Mouse (Mus musculus): ENCODE results near the gene Soat1.
A peak's percentile ranks its signal among the peaks of the same experiment; 100 is the strongest.

The Soat1 gene

DNA sequence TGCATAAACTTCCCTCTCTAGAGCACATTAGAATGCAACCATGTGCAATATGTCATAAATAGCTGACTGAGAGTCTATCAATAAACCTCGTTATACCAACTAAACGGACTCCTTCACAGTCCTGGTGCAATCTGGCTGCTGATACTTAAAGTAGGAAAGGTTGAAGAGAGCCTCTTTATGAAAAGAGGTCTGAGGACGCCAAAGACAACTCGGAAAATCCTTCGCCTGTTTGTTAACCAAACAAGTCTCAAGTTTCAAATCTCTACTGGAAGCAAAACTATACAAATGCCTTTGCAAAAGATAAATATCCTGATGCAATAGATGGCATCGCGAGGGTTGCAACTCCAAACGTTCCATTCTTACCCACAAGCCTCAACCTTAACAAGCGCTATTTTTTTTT, 9.2 kb downstream of the Soat1 start:
- no peak for DNase-seq (ENCODE audit: low spot score in 2 of 2)

DNA sequence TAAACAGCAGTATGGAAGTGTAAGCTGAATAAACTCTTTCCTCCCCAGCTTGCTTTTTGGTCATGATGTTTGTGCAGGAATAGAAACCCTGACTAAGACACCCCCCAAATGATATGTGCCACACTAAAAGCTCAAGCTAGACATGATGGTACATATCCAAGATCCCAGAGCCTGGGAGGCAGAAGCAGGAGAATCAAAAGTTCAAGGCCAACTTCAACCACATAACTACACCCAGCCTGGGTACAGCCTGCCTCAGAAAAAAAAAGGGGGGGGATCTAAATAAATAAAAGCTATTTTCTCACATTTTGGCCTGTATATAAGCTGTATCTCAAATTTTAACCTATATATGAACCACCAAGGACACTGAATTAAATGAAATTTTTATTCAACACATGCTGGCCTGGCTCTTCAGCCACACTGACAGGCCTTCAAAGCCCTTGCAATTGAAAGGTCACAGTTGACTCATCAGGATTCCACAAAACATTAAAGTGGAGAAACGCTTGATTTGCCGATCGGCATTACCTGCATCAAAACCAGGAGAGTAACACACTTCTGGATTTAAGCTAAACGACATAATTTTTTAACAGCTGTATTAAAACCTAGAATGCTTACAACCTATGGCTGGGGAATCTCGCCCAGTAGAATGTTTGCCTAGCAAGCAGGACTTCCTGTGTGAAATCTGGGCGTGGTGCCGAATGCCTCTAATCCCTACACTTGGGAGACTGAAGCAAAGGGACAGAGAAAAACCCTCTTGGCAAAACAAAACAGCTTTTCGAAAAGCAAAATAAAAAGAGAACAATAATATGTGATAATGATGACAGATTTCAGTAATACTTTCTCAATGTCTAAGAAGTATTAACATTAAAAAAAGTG, 9.9 kb downstream of the Soat1 start:
- DNase-seq (ENCODE audit: low spot score in 2 of 2) = no peak

DNA sequence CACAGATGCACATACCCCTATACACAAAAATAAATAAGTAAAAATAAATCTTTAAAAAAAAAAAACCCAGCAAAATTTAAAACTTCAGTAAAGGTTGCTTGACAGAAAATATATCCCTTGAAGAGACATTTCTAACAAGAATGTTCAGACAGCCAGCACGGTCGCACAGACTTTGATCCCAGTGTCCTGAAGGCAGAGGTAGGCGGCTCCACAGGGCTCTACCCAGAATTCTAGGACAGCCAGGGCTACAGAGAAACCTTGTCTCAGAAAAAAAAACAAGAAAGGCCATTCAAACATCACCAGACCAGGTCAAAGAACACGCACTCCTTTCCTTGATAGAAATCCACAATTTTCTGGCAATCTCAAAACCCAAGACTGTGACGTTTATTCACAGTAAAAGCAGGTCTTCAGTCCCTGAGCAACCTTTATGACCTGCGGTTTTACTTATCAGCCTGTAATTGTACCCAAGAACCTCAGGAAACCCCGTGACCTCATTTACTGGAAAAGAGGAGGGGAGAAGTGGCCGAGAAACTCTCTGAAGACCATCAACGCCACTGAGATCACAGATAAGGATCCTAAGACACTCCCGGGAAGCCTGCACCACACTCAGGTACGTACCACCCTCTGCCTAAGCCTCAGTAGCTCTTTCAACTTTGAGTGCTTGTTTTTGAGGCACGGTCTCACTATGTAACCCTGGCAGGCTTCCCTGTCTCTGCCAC, 11.7 kb downstream of the Soat1 start:
- no peak for DNase-seq (ENCODE audit: low spot score in 2 of 2)

DNA sequence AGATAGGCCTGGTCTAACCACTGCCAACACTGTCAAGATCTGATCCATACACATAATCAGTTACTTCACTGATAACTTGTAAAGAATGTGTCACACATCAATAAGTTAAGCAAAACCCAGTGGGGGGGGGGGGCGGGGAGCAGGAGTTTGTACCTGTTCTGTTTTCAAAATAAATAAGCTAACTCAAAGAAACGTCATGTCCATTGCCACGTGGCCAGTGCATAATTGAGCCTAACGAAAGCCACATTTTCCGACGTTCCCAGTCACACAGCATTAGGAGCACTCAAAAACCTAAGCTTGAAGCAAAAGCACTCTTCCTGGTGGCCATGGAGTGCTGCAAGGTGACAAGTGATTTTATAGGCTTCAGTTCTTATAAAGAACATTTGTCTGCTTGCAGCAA, 13.1 kb downstream of the Soat1 start:
- no peak for DNase-seq (ENCODE audit: low spot score in 2 of 2)

DNA sequence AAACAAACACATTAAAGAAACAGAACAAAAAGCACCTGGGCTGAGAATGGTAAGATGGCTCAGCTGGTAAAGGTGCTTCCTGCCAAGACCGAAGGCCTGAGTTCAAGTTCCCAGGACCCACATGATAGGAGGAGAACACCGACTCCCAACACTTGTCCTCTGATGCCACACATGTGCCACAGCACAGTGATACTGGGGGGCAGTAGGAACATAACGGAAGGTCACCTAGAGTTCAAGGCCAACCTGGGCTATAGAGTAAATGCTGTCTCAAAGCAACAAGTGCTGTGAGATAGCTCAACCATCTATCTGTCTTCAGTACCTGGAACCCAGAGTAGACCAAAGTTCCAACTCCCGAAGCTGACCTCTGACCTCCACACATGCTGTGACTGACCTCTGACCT, 13.9 kb downstream of the Soat1 start:
- no peak for DNase-seq (ENCODE audit: low spot score in 2 of 2)

DNA sequence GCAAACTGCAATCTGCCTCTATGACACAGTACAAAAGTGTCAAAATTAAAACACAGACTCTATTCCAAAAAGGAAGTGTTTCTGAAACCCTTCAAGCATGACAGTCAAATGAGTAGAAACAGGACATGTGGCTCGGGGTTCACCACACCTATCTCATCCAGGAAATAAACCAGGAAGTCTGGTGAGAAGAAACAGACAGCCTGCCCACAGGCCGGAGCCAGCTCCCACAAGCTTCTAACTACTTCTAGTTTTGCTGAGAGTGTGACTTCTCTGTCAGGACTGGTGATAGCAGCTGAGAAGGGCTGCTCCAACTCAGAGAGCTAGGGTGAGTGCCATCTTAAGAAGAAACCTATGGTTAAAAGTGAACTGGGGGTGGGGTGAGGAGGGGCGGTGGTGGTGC, 14.4 kb downstream of the Soat1 start:
- DNase-seq (ENCODE audit: low spot score in 2 of 2) = no peak

DNA sequence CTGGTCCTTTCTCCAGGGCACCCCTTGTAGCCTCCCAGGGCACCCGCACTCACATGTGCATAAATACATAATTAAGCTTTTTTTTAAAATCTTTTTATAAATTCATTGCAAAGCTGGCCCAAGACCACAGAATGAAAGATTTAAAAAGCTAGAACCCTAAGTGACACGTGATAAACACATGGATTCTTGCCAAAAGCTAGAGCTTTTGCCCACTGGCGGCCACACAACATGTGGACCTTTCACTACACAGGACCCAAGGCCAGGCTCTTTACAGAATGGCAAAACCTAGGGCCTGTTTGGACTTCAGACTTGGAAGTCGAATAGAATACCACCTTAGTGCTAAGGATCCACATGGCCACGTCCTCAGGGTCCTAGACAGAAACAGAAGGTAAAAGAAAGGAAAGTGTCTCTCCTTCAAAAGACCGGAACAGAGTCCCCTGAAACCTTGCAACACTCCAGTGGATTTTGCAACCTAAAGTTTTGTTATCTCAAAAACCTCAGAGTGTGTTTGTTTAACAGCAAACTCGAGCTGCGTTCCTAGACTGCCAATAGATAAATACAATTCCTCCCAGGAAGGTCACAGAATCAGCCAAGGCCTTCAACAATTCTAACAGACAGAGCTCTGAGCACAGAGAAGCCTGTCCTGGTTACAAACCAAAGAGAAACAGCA, 15.6 kb downstream of the Soat1 start:
- no peak for DNase-seq (ENCODE audit: low spot score in 2 of 2)

DNA sequence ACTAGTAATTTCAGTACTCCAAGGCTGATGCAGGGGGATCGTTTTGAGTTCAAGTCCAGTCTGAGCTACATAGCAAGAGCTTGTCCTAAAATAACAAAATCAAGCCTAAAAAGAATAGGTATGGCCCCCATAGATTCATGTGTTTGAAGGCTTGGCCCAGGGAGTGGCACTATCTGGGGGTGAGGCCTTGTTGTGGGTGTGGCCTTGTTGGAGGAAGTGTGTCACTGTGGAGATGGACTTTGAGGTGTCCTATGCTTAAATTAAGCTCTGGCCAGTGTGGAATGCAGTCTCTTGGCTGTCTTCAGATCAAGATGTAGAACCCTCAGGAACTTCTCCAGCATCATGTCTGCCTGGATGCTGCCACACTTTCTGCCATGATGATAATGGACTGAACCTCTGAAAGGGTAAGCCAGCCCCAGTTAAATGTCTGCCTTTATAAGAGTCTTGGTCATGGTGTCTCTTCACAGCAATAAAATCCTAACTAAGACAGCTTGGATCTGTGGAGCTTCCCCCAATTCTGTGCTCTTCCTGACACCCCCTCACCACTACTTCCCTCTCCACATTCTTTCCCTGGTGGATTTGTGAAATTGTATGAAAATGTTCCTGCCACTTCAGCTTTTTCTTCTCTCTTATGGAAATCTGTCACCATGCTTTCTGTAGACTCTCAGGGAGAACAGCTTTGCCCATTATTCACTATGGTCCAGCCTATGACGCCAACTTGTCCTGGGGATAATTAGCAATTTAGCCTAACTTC, 18.9 kb downstream of the Soat1 start:
- peak in 1 of 2 experiments; percentile 23 for DNase-seq (ENCODE audit: low spot score in 2 of 2)

DNA sequence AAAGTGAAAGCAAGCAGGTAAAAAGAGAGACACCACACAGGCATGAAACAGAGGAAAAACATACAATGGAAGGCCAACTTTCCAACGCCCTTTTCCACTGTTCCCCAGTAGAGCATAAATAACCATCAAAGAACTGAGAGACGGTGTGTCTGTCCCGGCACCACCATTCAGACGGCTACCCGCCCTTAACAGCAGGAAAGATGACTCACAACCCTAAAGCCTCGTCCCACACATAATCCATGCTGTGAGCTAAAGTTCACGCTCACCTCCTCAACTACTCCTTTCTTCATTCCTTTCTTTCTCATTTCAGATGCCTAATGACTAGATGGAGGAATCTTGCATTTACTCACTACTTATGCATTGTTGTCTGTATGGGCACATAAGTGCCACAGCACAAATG, 19.7 kb downstream of the Soat1 start:
- no peak for DNase-seq (ENCODE audit: low spot score in 2 of 2)

DNA sequence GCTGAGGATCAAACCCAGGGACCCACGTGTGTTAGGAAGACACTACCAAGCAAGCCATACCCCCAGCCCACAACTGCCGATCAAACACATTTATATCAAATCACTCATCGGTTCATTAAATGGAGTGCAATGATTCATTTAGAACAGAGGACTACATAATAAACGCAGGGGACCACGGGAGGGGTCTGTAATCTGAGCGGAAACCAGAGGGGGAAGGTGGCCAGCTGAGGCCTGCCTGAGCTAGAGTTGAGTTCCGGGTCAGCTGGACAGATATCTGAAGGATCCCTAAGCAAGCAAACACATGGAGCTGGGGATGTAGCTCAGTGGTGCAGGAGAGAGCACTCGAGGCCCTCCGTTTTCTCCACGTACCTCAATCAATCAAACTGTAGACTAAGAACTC, 20.3 kb downstream of the Soat1 start:
- DNase-seq (ENCODE audit: low spot score in 2 of 2) = no peak

DNA sequence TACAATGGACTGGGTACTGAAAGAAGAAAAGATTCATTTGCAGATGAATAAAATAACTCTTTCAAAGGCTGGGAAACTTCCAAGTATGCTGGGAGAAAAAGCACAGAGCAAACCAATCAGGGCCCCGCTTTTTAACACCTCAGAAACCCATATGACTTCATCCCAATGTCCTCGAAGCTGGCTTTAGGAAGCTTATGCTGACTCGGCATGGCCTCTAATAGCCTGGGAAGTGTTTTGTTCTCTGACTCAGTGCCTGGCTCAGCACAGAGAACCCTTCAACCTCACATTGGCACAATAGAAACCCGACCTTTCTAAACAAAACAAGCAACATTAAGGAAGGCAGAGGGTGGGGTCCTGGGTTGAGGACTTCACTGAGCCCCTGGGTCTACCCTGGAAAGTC, 23.7 kb downstream of the Soat1 start:
- no peak for DNase-seq (ENCODE audit: low spot score in 2 of 2)

DNA sequence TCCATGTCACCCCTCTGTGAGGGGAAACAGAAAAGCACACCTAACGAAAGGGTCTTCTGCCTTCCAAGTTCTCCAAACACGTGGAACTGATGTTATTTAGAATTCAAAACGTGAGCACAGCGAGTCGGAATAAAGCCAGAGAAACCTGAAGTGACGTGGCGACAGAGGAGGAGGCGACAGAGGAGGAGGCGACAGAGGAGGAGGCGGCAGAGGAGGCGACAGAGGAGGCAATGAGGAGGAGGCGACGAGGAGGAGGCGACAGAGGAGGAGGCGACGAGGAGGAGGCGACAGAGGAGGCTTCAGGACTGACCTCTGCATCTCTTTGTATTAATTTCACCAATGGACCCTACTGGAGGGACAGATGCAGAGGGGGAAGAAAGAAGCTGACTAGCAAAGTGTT, 24.4 kb downstream of the Soat1 start:
- no peak for DNase-seq (ENCODE audit: low spot score in 2 of 2)

DNA sequence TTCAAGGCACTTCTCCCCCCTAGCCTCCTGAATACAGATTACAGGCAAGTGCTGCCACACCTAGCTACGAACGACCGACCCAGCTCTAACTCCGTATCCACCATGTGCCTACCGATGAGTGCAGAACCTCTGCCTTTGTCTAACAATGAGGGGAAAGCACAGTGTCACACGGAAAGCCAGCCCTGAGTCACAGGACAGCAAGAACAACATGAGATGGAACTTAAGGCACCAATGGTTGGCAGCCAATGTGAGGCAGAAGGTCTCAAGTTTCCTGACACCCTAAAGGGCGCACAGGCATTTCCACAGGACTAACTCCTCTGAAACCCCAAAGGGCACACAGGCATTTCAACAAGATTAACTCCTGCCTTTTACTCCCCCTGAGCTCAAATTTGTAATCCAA, 25.0 kb downstream of the Soat1 start:
- DNase-seq (ENCODE audit: low spot score in 2 of 2) = no peak

DNA sequence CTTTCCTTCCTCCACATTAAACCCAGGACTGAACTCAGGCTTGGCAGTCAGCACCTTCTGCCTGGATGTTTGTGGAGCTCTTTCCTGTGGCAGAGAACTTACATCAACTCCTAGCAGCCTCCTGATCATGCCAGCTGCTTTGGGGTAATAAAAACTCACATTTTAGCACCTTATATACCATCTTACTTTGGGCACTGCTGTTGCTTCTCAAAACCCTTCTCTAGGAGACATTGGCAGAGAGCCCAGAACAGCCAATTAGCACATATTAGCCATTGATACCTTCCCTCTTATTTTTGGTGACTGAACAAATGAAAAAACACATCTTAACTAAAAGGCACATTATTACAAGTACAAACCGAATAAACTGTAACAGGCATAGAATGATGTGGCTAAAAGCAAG, 29.1 kb downstream of the Soat1 start:
- no peak for DNase-seq (ENCODE audit: low spot score in 2 of 2)

DNA sequence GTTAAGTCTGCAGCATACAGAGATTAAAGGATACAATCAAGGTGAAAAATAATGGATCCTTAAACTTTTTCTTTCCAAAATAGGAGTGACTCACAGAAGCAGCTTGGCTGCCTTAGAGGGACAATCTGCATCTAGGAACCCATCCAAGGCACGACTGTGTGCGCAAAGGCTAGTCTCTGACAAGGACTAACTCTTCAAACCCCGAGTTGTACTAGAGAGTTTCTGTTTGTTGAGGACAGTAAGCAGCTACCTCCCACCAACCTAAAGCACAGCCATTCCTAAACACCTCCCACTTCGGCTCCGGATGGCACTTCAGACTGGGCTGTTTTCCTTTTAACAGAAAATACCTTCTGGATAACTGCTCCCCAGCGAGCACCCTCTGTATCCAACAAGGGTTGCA, 31.4 kb downstream of the Soat1 start:
- DNase-seq (ENCODE audit: low spot score in 2 of 2) = peak in 1 of 2 experiments; percentile 26

DNA sequence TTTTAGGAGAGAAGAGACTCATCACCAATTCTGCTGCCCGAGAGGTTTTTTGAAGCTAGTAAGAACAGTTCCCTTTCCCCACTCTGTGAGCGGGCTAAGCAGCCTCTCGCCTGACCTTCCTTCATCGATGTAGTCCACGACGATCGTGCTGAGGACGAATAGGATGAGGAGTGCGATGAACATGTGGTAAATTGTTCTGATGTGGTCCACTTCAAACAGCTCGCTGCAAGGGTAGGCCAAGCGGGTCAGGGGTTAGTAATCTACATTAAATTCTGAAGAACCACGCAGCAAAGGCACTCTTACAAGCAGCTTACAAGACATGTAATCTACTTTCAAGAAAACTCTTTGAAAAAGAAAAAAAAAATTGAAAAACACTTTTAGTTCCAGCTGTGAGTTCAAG, 31.9 kb downstream of the Soat1 start:
- no peak for DNase-seq (ENCODE audit: low spot score in 2 of 2)

DNA sequence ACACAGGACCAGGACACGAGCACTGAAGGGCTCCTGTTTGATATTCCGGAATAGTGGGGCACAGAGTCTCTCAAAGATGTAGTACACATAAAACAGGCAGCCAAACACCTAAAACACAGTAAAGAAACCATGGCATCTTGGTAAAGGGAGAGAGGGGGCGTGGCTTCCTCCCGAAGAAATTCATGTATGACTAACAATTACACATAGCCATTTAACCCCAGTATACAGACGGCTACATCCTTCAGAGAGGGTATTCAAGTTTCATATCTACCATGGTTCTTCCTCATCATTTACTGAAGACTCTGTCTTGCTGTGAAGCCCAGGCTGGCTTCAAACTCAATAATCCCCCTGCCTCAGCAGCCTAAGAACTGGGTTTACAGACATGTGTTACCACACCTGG, 36.4 kb downstream of the Soat1 start:
- no peak for DNase-seq (ENCODE audit: low spot score in 2 of 2)

DNA sequence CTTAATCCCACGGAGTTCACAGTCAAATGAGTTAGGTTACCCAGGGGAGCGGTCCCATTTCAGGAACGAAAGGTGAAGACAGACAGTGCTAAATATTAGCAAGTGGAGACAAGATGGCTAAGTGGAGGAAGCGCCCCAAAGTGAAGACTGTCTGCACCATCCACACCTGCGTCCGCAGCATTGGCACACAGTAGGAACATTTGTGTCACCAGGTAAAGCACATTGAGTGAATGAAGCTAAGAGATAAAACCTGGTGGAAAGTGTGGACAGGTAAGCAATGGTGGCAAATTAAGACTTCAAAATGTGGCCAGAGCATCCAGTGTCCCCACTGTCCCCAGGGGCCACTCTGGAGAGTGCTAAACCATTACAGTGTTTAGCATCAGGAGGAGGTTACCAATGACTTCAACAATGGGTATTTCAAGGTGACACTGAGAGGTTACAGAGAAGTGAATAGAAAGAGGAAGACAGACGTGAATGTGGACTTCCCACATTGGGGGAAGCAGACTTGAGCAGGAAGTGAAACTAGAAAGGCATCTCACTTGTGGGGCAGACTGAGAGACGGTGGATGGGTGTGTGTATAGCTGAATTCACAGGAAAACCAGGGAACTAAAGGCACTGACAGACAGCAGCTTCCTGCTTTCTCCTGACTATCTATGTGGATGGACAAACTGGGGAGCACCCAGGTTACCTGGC, 37.0 kb downstream of the Soat1 start:
- DNase-seq (ENCODE audit: low spot score in 2 of 2) = no peak

DNA sequence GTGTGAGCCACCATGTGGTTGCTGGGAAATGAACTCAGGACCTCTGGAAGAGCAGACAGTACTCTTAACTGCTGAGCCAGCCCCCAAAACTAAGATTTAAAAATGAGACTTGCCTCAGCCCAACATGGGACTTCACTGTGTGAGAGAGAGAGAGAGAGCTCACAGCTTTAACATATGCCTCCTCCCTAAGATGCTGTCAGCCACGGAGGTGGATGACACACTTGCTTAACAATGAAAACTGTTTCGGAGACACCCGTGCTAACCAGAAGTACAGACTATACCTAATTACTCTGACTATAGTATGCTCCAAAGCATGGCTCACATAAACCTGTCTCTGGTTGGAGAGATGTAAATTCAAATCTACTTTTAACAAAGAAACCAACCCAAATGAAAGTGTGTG, 40.6 kb downstream of the Soat1 start:
- no peak for DNase-seq (ENCODE audit: low spot score in 2 of 2)

DNA sequence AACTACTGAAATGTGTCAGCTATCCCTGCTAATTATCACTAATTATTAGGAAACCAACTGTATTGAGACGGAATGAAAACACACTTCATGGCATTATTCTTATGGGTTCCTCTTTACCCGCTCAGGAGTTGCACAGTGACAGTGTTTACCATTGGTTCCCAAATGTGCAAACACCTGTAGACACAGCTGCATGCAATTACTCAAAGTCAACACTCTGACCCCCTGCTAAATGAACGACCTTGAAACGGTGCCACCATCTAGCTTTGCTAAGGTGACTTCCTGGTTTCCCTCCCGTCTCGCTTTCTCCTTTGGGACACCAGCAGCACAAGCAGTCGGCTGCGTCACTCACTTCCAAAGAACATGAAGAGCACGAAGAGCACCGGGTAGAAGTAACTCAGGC, 41.6 kb downstream of the Soat1 start:
- DNase-seq (ENCODE audit: low spot score in 2 of 2) = no peak

DNA sequence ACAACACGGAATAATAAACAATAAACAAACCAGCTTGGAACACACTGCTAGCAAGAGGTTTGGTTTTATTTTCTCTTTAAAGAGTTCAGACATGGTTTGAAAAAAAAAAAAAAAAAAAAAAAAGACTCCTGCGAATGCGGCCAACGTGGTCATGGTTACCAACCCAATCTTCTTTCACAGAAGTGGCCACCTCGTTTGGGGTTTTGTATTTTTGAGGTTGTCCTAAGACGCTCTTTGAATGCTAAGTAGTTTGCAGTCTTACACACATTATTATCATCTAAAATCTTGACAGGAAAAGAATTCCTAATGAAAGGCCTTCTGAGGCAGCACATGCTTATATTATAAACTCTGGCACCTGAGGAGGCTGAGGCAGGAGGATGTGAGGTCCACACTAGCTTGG, 45.7 kb downstream of the Soat1 start:
- DNase-seq (ENCODE audit: low spot score in 2 of 2) = peak in 1 of 2 experiments; percentile 11
